Mouse (Mus musculus): ENCODE data around the gene Brwd1.
"Not testable (repeated sequence)": the region's sequence is repeated elsewhere in the genome, so short reads cannot be mapped to it uniquely, and the experiment has no call there.

The Brwd1 gene

GRCm38 (mm10) chr16:96080524-96080923 is 1.8 kb downstream of the Brwd1 start:
- DNase-seq, result no peak

GRCm38 (mm10) chr16:96068364-96068763 is 14.0 kb downstream of the Brwd1 start:
- no peak for DNase-seq

- no peak for DNase-seq
Measured at GRCm38 (mm10) chr16:96066174-96066573, 16.2 kb downstream of the Brwd1 start.

- DNase-seq, result no peak
Measured at GRCm38 (mm10) chr16:96064649-96065048, 17.7 kb downstream of the Brwd1 start.

- DNase-seq, result no peak
Measured at GRCm38 (mm10) chr16:96044096-96044495, 38.2 kb downstream of the Brwd1 start.

- DNase-seq, result no peak
Measured at GRCm38 (mm10) chr16:96040691-96041090, 41.6 kb downstream of the Brwd1 start.

- no peak for DNase-seq
Measured at GRCm38 (mm10) chr16:96039538-96039937, 42.8 kb downstream of the Brwd1 start.

- DNase-seq, result peak; percentile 11
Measured at GRCm38 (mm10) chr16:96034473-96034872, 47.9 kb downstream of the Brwd1 start.

- no peak for DNase-seq
Measured at GRCm38 (mm10) chr16:96032368-96033043, 49.8 kb downstream of the Brwd1 start.

- DNase-seq, result no peak
Measured at GRCm38 (mm10) chr16:96030476-96031102, 51.7 kb downstream of the Brwd1 start.

GRCm38 (mm10) chr16:96026256-96026655 is 56.1 kb downstream of the Brwd1 start:
- DNase-seq, result no peak

GRCm38 (mm10) chr16:96025244-96025643 is 57.1 kb downstream of the Brwd1 start:
- DNase-seq, result no peak

- no peak for DNase-seq
Measured at GRCm38 (mm10) chr16:96021045-96021444, 61.3 kb downstream of the Brwd1 start.

- not testable (repeated sequence) for DNase-seq
Measured at GRCm38 (mm10) chr16:96009124-96009523, 73.2 kb downstream of the Brwd1 start.

- not testable (repeated sequence) for DNase-seq
Measured at GRCm38 (mm10) chr16:96004278-96004677, 78.0 kb downstream of the Brwd1 start.

- no peak for DNase-seq
Measured at GRCm38 (mm10) chr16:95999291-95999690, 83.0 kb downstream of the Brwd1 start.

- DNase-seq, result no peak
Measured at GRCm38 (mm10) chr16:95996156-95996555, 86.2 kb downstream of the Brwd1 start.

GRCm38 (mm10) chr16:95994576-95994975 is 87.8 kb downstream of the Brwd1 start:
- peak; percentile 32 for DNase-seq

- DNase-seq, result no peak
Measured at GRCm38 (mm10) chr16:95992596-95992995, 89.7 kb downstream of the Brwd1 start.

- DNase-seq, result no peak
Measured at GRCm38 (mm10) chr16:95991122-95991900, 91.0 kb downstream of the Brwd1 start.

- peak; percentile 97 for DNase-seq
Measured at GRCm38 (mm10) chr16:95990462-95991121, 91.7 kb downstream of the Brwd1 start, which contains the start of gene Psmg1. Gene Psmg1, minus strand, starts transcription at chr16:95990960.

GRCm38 (mm10) chr16:95984911-95985310 is 97.4 kb downstream of the Brwd1 start:
- DNase-seq, result no peak

- no peak for DNase-seq
Measured at GRCm38 (mm10) chr16:95983601-95984000, 98.7 kb downstream of the Brwd1 start.
